Mouse (Mus musculus) cerebellum, postnatal 10 days (tissue): Measurements from ENCODE around the gene Kcnj5.

Source experiments
- DNase-seq, 2 experiments: peaks; one replicate each; pipeline ENCODE4 v3.0.0; 2021; ENCODE audit warnings: mixed read lengths in 2 of 2

The Kcnj5 gene

GRCm38 (mm10) chr9:32315999-32316398 is 28.2 kb downstream of the Kcnj5 start:
- no peak for DNase-seq

GRCm38 (mm10) chr9:32314071-32314470 is 30.1 kb downstream of the Kcnj5 start:
- DNase-seq, result no peak

- DNase-seq, result no peak
Observed at GRCm38 (mm10) chr9:32312208-32312607, 31.9 kb downstream of the Kcnj5 start.

- DNase-seq, result peak; percentile 56 to 67
Observed at GRCm38 (mm10) chr9:32311786-32312185, 32.4 kb downstream of the Kcnj5 start.

- no peak for DNase-seq
Observed at GRCm38 (mm10) chr9:32302501-32303150, 41.5 kb downstream of the Kcnj5 start.

- peak; percentile 48 to 49 for DNase-seq
Observed at GRCm38 (mm10) chr9:32295061-32295800, 48.9 kb downstream of the Kcnj5 start.

- DNase-seq, result peak; percentile 40 to 43
Observed at GRCm38 (mm10) chr9:32292686-32293085, 51.5 kb downstream of the Kcnj5 start.

GRCm38 (mm10) chr9:32291618-32292017 is 52.5 kb downstream of the Kcnj5 start:
- DNase-seq, result no peak

- no peak for DNase-seq
Observed at GRCm38 (mm10) chr9:32283591-32283990, 60.6 kb downstream of the Kcnj5 start.

- DNase-seq, result no peak
Observed at GRCm38 (mm10) chr9:32280456-32280855, 63.7 kb downstream of the Kcnj5 start.

GRCm38 (mm10) chr9:32279789-32280188 is 64.4 kb downstream of the Kcnj5 start:
- DNase-seq, result no peak

GRCm38 (mm10) chr9:32278052-32278451 is 66.1 kb downstream of the Kcnj5 start:
- peak in 1 of 2 experiments; percentile 15 for DNase-seq

GRCm38 (mm10) chr9:32271896-32272444 is 72.2 kb downstream of the Kcnj5 start:
- peak; percentile 85 to 91 for DNase-seq
